Mouse (Mus musculus) liver, embryonic 14.5 days (tissue): ENCODE results near the gene Dip2a.

Experiments
- CTCF ChIP-seq: IDR thresholded peaks from 2 replicates; pipeline ENCODE4 v1.5.1; 2016; ENCODE audit warnings: antibody characterized with exemption, low read depth, control low read depth
- EP300 ChIP-seq: IDR thresholded peaks from 2 replicates; pipeline ENCODE4 v1.6.1; 2016; ENCODE audit warnings: antibody characterized with exemption, low read depth

DNA sequence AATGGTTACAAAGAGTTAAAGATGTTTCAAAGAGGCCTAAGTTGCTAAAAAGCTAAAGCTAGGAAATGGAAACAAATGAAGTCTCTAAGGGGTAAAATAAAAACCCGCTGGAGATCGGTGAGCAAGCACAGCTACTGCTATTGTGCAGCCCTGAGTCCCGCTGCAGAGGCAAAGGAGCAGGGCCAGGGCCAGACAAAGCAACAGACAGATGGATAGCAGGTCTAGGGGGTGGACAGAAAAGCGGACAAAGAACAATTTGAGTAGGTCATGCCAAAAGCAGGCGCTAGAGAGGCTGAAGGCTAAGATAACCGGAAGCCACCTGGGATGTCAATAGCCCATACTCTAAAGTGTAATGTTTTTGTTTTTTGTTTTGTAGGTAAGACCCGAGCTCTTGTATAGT lies 94.2 kb downstream of the Dip2a start:
- TF ChIP-seq CTCF (no peak), EP300 (no peak)
